Mouse (Mus musculus) MEL-GATA-1-ER (cell line): Measurements from ENCODE around the gene Eri3.

Experiments
- DNase-seq: peaks from one replicate; pipeline ENCODE4 v3.0.0-alpha.2; 2012; ENCODE audit warnings: low read depth; ENCODE audit errors: extremely low read depth

The Eri3 gene

GRCm38 (mm10) chr4:117570964-117571363 is 20.8 kb downstream of the Eri3 start:
- DNase-seq, result no peak

- no peak for DNase-seq
Observed at GRCm38 (mm10) chr4:117577579-117577978, 27.4 kb downstream of the Eri3 start.

GRCm38 (mm10) chr4:117581626-117582025 is 31.5 kb downstream of the Eri3 start:
- no peak for DNase-seq

GRCm38 (mm10) chr4:117585995-117586394 is 35.8 kb downstream of the Eri3 start:
- no peak for DNase-seq

- no peak for DNase-seq
Observed at GRCm38 (mm10) chr4:117587447-117587846, 37.3 kb downstream of the Eri3 start.

- no peak for DNase-seq
Observed at GRCm38 (mm10) chr4:117589081-117589660, 39.0 kb downstream of the Eri3 start.

- no peak for DNase-seq
Observed at GRCm38 (mm10) chr4:117590781-117591180, 40.6 kb downstream of the Eri3 start.

- DNase-seq, result no peak
Observed at GRCm38 (mm10) chr4:117592206-117592605, 42.0 kb downstream of the Eri3 start.

- DNase-seq, result no peak
Observed at GRCm38 (mm10) chr4:117595293-117595692, 45.1 kb downstream of the Eri3 start.

- DNase-seq, result no peak
Observed at GRCm38 (mm10) chr4:117599986-117600565, 49.9 kb downstream of the Eri3 start.

- no peak for DNase-seq
Observed at GRCm38 (mm10) chr4:117601338-117601776, 51.2 kb downstream of the Eri3 start.

- no peak for DNase-seq
Observed at GRCm38 (mm10) chr4:117605099-117605953, 55.2 kb downstream of the Eri3 start.

GRCm38 (mm10) chr4:117605954-117606227 is 55.7 kb downstream of the Eri3 start:
- no peak for DNase-seq

- DNase-seq, result no peak
Observed at GRCm38 (mm10) chr4:117606831-117607610, 56.9 kb downstream of the Eri3 start.

GRCm38 (mm10) chr4:117608265-117608664 is 58.1 kb downstream of the Eri3 start:
- no peak for DNase-seq

- no peak for DNase-seq
Observed at GRCm38 (mm10) chr4:117609371-117610039, 59.3 kb downstream of the Eri3 start.

GRCm38 (mm10) chr4:117611385-117611784 is 61.2 kb downstream of the Eri3 start:
- peak; percentile 70 for DNase-seq

- no peak for DNase-seq
Observed at GRCm38 (mm10) chr4:117611814-117612213, 61.6 kb downstream of the Eri3 start.

- no peak for DNase-seq
Observed at GRCm38 (mm10) chr4:117612713-117613112, 62.5 kb downstream of the Eri3 start.

GRCm38 (mm10) chr4:117613153-117613773 is 63.1 kb downstream of the Eri3 start:
- DNase-seq, result no peak

GRCm38 (mm10) chr4:117616600-117616999 is 66.4 kb downstream of the Eri3 start:
- DNase-seq, result no peak
